Mouse (Mus musculus): ENCODE results near the gene Vmn1r22. TPM values are rescaled to one million over a fixed set of nuclear protein-coding genes. Genes with fewer than 3 reads are reported as not detected.

Vmn1r22 gene
- not detected for polyA plus RNA-seq (2014; fragmentation: Illumina TruSeq; extraction: RNeasy Lipid Tissue Mini Kit (QIAGEN cat#74804); ENCODE audit: low replicate concordance)

DNA sequence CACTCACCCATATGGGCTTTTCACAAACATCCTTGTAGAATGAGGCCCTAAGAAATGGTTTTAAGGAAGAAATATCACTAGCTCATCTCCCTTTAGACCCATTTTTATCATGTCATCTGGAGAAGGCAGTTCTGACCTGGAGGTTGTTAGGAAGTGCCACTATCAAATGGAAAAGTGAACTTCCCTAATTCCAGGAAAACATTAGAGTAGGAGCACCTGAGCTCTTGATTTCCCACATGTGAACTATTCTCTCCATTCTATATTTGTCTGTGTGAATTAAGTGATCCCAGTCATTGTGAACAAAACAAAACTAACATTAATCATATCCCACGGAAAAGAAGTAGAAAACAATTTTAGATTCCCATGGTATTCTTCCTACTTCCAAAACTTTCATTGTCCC, at the start of gene Vmn1r22:
Vmn1r22 (minus strand) TSS at position 101 of the 400 bp plus-strand sequence.

DNA sequence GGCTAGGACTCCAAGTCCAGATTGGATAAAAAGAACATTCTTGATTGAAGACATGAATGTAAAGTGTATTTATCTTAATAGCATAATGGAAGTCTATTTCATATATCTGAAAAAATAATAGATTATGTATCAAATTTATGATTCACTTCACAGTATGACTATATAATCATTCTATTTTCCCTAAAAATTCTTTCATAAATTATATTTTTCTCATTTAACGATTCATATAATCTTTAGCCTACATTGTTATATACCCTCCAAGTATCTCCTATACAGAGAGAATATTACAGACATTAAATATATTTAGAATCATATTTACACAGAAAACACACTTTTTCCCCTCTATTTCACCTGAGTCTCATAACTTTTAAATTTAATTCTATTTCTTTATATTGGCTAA, 18.9 kb upstream of the Vmn1r22 start, which contains the start of gene Vmn1r23:
Vmn1r23 (minus strand) TSS at position 101 of the 400 bp plus-strand sequence.

DNA sequence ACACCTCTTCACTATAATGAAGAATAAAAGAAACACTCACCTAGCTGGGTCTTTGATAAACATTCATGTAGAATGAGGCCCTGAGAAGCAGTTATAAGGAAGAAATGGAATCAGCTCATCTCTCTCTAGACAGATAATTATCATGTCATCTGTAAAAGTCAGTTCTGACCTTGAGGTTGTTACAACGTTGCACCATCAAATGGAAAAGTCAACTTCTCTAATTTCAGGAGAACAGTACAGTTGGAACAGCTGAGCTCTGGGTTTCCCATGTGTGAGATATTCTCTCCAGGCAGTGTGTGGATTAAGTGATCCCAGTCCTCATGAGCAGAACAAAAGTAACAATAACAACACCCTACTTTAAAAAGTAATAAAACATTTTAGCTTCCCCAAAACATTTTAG, 57.5 kb downstream of the Vmn1r22 start, which contains the start of gene Vmn1r21:
Vmn1r21 (minus strand) TSS at position 58 of the 400 bp plus-strand sequence.

Other genes starting within 250 kb of the Vmn1r22 start
- 17.6 TPM for gene Pyurf, start 215.9 kb downstream of the Vmn1r22 start, polyA plus RNA-seq (2014; fragmentation: Illumina TruSeq; extraction: RNeasy Lipid Tissue Mini Kit (QIAGEN cat#74804); ENCODE audit: low replicate concordance)
- 15.5 TPM for gene Lancl2, start 205.5 kb downstream of the Vmn1r22 start, polyA plus RNA-seq (2014; fragmentation: Illumina TruSeq; extraction: RNeasy Lipid Tissue Mini Kit (QIAGEN cat#74804); ENCODE audit: low replicate concordance)
- 22.5 TPM for gene Vopp1, start 82.9 kb downstream of the Vmn1r22 start, polyA plus RNA-seq (2014; fragmentation: Illumina TruSeq; extraction: RNeasy Lipid Tissue Mini Kit (QIAGEN cat#74804); ENCODE audit: low replicate concordance)
- gene Vmn1r21, start 57.7 kb downstream of the Vmn1r22 start, polyA plus RNA-seq (2014; fragmentation: Illumina TruSeq; extraction: RNeasy Lipid Tissue Mini Kit (QIAGEN cat#74804); ENCODE audit: low replicate concordance) = not detected
- gene Vmn1r23, start 18.8 kb upstream of the Vmn1r22 start, polyA plus RNA-seq (2014; fragmentation: Illumina TruSeq; extraction: RNeasy Lipid Tissue Mini Kit (QIAGEN cat#74804); ENCODE audit: low replicate concordance) = not detected
- gene Vmn1r24, start 53.5 kb upstream of the Vmn1r22 start, polyA plus RNA-seq (2014; fragmentation: Illumina TruSeq; extraction: RNeasy Lipid Tissue Mini Kit (QIAGEN cat#74804); ENCODE audit: low replicate concordance) = not detected
- gene Vmn1r25, start 72.8 kb upstream of the Vmn1r22 start, polyA plus RNA-seq (2014; fragmentation: Illumina TruSeq; extraction: RNeasy Lipid Tissue Mini Kit (QIAGEN cat#74804); ENCODE audit: low replicate concordance) = not detected
- gene Vmn1r26, start 107.1 kb upstream of the Vmn1r22 start, polyA plus RNA-seq (2014; fragmentation: Illumina TruSeq; extraction: RNeasy Lipid Tissue Mini Kit (QIAGEN cat#74804); ENCODE audit: low replicate concordance) = not detected

Data from small intestine, adult 10 weeks (tissue).